Mouse (Mus musculus): ENCODE data around the gene Wnt3a.

Gene Wnt3a

DNA sequence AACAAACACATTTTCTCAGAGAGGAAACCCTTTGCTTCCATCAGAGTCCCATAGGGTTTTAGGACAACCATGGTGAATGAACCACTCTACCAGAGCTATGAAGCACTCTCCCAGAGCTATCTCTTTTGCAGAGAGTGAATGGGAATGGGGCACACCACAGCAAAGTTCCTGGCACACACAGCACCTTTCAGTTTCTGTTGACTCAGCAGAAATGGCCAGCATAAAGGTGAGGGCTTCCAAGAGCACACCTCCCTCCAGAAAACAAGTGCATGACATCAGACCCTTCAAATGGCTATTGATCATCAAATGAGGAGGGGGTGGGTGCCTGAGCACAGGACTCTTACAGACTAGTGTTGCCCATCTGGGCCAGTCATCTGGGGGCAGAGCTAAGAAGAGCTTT, 28.2 kb downstream of the Wnt3a start:
- DNase-seq (ENCODE audit: low spot score): no peak

- DNase-seq (ENCODE audit: low spot score): peak; percentile 58
Measured at GRCm38 (mm10) chr11:59260706-59261493, 29.7 kb downstream of the Wnt3a start.

DNA sequence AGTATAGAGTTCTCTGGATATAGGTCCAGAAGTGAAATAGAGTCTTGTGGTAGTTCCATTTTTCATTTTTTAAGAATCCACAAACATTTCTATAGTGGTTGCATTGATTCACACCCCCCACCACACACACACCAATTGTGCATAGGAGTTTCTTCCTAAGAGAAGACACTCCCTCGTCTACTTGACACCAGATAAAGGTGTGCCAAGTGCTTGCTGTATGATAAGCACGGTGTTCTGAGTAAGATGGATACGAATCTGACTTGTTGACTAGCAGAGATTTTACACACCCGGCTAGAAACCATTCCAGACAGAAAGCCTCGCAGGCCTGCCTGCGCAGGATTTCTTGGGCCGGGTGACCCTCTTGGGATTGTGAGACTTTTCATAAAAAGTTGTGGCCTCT, 30.9 kb downstream of the Wnt3a start:
- DNase-seq (ENCODE audit: low spot score): no peak

DNA sequence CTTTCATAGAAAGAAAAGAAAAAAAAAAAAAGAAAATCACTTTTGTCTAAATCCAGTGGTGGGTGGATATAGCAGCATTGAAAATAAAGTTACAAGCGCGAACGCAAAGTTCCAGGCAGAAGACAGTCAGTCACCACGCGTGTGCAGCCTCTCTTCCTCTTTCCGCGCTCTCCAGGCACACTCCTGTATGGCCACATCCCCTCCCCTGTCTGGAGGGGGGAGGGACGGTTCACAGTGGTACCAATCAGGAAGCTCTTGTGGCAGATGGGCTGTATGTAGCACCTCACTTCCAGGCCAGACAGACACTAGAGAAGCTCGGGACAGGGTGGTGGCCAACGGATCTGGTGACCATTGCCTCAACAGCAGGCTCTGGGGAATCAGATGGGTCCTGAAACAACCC, 42.5 kb downstream of the Wnt3a start:
- no peak for DNase-seq (ENCODE audit: low spot score)

- DNase-seq (ENCODE audit: low spot score): no peak
Measured at GRCm38 (mm10) chr11:59243856-59244255, 46.7 kb downstream of the Wnt3a start.

DNA sequence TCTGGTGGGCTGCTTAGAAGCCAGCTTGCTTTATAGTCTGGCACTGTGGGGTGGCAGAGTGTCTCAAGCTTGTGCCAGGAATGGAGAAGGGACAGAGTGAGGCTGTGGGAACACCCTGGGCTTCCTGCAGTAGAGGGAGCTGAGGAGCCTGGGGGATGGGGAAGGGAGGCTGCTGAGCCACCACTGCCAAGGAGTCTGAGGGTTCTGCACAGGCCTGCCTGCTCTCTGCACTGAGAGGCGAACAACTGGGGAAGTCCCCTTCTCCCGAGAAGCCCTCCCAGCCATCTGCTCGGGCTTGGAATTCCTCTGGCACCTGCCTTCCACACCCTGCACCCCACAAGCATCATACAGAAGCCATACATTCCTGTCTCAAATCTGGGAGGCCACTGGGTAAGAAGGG, 48.7 kb downstream of the Wnt3a start:
- no peak for DNase-seq (ENCODE audit: low spot score)

DNA sequence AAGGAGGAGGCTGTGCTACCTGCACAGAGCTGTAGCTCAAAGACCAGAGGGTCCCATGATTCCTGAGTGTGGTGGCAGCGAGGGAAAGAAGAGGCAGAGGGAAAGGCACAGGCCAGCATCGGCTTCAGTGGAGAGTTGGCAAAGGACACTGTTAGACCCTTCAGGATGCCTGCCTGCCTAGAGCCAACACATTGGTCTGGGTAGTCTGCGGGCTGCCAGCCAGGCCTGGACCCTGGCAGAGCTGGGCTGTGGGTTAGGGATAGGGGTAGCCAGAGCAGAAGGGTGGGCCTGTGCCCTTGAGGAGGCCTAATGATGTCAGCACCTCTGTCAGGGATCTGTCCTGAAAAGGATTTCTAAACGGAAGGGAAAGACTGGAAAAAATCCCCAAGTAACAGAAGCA, 50.8 kb downstream of the Wnt3a start:
- DNase-seq (ENCODE audit: low spot score): no peak

DNA sequence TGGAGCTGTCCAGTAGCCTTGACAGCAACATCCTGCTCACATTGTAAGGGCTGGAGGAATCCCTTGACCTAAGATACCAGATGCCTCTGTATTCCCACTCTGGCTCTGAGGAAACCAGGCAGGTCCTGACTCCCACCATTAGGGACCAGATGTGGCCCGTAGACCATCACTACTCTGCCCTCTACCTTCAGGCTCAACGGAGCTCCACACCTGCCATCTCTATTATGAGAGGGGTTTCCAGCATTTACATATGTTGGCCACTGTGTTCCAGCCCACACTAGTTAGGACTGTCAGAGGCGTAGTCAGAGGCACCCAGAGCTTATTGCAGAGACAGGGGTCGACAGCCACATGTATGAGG, 51.1 kb downstream of the Wnt3a start:
- DNase-seq (ENCODE audit: low spot score): no peak

- peak; percentile 79 for DNase-seq (ENCODE audit: low spot score)
Measured at GRCm38 (mm10) chr11:59238525-59239427, 51.8 kb downstream of the Wnt3a start.

DNA sequence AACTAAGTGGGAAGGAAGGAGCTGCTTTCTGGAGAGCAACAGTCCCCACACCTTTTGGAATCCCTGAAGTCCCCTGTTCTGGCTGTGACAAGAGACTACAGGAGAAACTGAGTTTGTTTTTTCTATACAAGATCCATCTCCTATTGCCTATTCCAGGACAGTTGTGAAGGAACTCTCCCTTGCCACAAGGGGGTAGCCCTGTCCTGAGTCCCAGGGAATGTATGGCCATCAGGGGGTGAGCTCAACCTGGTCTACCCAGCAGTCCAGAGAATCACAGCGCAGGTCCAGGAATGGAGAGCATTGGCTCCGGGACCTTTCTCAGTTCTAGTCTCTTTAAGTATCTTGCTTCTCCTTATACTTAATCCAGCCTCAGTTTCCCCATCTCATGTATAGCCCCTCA, 57.8 kb downstream of the Wnt3a start:
- DNase-seq (ENCODE audit: low spot score): no peak

GRCm38 (mm10) chr11:59230144-59230760, 60.3 kb downstream of the Wnt3a start:
- peak; percentile 69 for DNase-seq (ENCODE audit: low spot score)

GRCm38 (mm10) chr11:59228122-59228953, 62.2 kb downstream of the Wnt3a start, which contains the start of gene Arf1:
Arf1 (minus strand) TSS chr11:59228270.
- peak; percentile 98 for DNase-seq (ENCODE audit: low spot score)

GRCm38 (mm10) chr11:59227604-59228121, 62.9 kb downstream of the Wnt3a start:
- no peak for DNase-seq (ENCODE audit: low spot score)

DNA sequence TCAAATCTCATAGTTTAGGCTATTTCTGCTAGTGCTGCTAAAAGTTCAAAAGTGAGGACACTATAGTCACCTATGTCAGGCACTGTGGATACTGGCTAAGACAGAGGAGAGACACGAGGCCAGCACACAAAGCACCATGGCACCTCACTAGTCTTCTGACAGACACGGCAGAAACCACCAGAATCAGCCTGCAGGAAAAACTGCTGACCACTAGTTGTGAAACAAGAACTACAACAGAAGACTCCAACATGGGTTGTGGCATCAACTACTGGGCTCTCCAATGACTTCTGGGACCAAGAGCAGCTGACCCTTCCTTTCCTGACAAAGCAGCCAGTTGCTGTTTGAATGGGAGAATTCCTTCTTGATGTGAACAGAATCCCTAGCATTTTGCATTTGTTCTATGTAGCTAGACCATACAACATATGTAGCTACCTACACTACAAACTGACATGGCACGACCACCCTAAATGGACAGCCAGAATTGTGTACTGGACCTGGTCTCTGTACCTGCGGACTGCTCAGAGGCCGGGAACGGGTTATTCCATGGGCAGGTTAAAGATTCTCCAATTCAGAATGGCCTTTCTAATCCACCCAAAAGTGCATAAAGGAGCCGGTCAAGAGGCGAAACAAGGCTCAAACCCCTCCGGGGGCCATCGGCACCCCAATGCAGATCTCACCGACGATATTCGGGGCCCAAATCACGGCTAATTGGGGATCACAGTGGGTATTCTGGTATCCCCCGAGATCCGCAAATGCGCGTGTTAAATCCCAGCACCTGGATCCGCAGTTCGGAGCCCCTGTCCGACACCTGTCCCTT, 63.6 kb downstream of the Wnt3a start:
- DNase-seq (ENCODE audit: low spot score): no peak

DNA sequence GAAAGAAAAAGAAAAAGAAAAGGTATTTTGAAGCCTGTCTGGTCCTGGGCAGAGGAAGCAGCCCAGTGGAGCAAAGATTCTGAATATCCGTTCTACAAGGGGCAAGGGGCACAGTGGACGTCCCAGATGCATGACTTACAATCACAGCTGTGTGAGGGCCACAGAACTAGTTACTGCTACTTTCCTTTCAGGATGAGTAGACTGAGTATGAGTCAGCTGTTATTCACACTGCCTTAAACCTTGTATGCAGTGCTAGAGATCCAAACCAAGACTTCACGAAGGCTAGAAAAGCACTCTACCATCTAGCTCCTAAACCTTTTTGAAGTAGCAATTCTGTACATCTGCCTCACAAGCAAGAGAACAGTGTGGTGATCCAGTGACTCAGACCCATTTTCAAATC, 64.3 kb downstream of the Wnt3a start:
- DNase-seq (ENCODE audit: low spot score): no peak

DNA sequence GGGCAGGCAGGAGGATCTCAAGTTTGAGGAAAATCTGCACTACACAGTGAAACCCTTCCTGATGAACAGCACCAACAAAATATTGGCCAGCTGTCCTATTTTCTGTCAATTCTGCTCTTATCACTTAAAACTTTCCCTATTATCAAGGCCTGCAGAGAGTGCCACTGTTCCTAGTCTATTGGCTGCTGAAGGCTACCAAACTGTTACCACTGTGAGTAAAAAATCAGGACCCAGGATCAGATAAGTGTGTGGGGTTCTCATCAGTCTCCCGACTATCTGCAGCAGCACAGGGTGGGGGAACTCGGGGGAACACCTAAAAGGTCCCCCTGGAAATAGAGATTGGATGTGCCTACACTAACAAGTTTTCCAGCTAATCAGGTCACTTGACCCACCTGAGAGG, 65.4 kb downstream of the Wnt3a start:
- DNase-seq (ENCODE audit: low spot score): no peak

- no peak for DNase-seq (ENCODE audit: low spot score)
Measured at GRCm38 (mm10) chr11:59224470-59224869, 66.1 kb downstream of the Wnt3a start.

DNA sequence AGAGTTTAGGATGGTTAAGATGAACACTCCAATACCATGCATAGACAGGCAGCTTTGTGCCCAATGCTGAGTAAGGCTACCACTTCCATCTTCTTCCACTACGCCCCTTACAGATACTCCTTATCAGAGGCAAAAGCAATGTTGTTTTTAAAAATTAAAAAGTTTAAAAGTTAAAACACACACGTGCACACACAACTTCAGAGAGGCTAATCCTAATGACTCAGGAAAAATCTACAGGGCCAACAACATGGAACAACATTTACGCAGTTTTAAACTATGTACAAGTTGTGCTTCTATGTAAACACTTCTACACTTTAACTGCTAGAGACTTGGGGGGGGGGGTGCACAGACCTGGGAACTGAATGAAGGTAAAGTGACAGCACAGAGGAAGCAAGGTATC, 66.5 kb downstream of the Wnt3a start:
- no peak for DNase-seq (ENCODE audit: low spot score)

GRCm38 (mm10) chr11:59222306-59222705, 68.2 kb downstream of the Wnt3a start:
- no peak for DNase-seq (ENCODE audit: low spot score)

DNA sequence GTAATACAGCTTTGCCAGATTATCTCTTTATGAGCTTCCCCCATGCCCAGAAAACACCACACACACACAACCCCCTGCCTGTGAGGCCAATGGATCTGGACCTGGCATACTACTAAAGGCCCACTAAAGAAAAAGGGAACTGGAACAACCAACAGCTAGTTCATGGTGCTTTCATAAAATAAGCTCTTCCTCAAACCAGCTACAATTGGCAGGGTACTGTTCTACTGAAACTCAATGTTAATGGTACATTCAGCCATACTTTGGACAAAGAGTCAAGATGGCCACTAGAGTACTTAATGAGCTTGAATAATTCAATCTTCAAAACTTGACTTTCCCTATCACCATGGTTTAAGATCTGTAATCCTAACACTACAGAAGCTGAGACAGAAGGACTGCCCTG, 68.9 kb downstream of the Wnt3a start:
- DNase-seq (ENCODE audit: low spot score): no peak

- DNase-seq (ENCODE audit: low spot score): peak; percentile 14
Measured at GRCm38 (mm10) chr11:59219064-59219463, 71.5 kb downstream of the Wnt3a start.
